In the genomic region with DNA sequence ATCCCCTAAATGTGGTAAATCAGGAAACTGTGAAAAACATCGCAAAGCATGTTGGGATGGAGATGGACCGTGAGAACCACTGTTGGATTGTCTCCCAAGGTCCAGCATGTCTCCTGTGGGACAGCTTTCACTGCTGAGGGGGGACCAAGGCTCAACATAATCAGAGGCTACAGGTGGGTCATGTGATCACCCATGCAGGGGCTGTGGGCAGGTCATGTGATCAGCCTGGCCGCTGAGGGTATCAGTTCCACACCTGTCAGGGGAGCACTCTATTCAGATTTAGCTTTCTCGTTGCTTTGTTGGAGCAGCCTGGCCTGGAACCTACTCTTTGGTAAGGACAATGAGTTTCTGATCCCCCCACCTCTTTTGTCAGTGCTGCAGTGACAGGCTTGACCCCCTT, we compare ENCODE assay signal across 1 mouse cellular context.
TF ChIP-seq lines count a peak whose summit lies in the region.

No protein-coding gene starts in this region.

TF ChIP-seq in CH12.LX, 34 proteins besides CTCF, POLR2A, EP300 and RAD21 (continued from another document):
- TF ChIP-seq E2F4 (IDR thresholded peaks at IDR 0.05; ENCODE audit: insufficient replicate concordance, low read depth, low read length) (no peak), HCFC1 (IDR thresholded peaks at IDR 0.05; ENCODE audit: low read depth, low read length) (no peak), TBP (conservative IDR thresholded peaks at IDR 0.05; ENCODE audit: low read depth, low read length) (no peak), ZKSCAN1 (IDR thresholded peaks at IDR 0.05; ENCODE audit: borderline replicate concordance, low read depth, low read length) (no peak), NRF1 (IDR thresholded peaks at IDR 0.05; ENCODE audit: low read depth, low read length) (no peak), MAZ (IDR thresholded peaks at IDR 0.05; ENCODE audit: low read depth, low read length) (no peak), ELF1 (IDR thresholded peaks at IDR 0.05; ENCODE audit: low read depth, low read length) (no peak), MYC (IDR thresholded peaks at IDR 0.05; ENCODE audit: low read depth, low read length) (0 out of 2 replicates have a peak, but pooled peaks have one; percentile 33), USF2 (conservative IDR thresholded peaks at IDR 0.05; ENCODE audit: low read depth, low read length) (peak; percentile 88), MXI1 (IDR thresholded peaks at IDR 0.05; ENCODE audit: low read depth, low read length) (no peak), GABPA (IDR thresholded peaks at IDR 0.05; ENCODE audit: insufficient replicate concordance, low read depth, low read length) (no peak), POLR2AphosphoS2 (IDR thresholded peaks at IDR 0.05; ENCODE audit: low read depth, low read length) (no peak), TCF12 (IDR thresholded peaks at IDR 0.05; ENCODE audit: low read depth, low read length) (peak; percentile 24; the same call in 1 of the 2 replicates), KAT2A (IDR thresholded peaks at IDR 0.05; ENCODE audit: insufficient replicate concordance, low read length) (no peak), PAX5 (IDR thresholded peaks at IDR 0.05; ENCODE audit: low read length) (no peak), UBTF (IDR thresholded peaks at IDR 0.05; ENCODE audit: low read depth, low read length) (no peak), ETS1 (conservative IDR thresholded peaks at IDR 0.05; ENCODE audit: low read depth, low read length) (no peak), CHD1 (IDR thresholded peaks at IDR 0.05; ENCODE audit: low read depth, low read length) (no peak)
